Mouse (Mus musculus) neutrophil, adult 83 days (primary cell): ENCODE measurements around the gene Ncapg. TPM values are rescaled to one million over a fixed set of nuclear protein-coding genes. Genes with fewer than 3 reads are reported as not detected.

Source experiments
- total RNA-seq, 2 experiments: library from RNA; stranded (reverse); gene quantifications; one replicate each; pipeline ENCODE4 v1.2.4; 2023

Gene Ncapg
- 10 to 100 TPM; 34.6 to 36.5 TPM for total RNA-seq

DNA sequence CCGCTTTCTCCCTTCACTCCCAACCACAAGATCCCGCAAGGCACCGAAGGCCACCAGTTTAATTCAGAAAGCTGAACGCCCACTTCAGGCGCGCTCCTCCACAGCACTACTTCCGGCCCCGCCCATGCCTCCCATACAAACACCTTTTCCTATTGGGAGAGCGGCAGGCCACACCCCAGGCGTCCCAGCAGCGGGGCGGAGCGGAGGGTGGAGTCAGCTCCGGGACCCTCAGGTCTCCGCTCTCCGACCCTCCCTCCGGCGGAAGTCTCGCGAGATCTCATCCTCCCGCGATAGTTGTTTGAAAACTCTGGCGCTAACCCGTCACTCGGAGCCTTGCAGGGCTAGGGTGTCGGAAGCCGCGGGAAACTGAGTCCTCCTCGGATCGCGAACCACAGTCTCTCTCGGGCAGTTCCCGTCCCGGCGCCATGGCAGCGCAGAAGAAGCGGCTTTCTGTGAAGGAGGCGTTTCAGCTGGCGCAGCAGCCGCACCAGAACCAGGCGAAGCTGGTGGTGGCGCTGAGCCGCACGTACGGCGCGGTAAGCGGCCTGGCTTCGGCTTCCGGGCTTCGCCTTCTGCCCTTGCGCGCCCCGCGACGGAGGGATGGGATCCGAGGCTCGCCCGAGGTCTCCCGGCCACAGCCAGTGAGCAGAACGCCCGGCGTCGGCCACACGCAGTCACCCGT lies at the start of gene Ncapg:
Gene Ncapg (plus strand): TSS at position 322 of the 682 bp plus-strand sequence.

DNA sequence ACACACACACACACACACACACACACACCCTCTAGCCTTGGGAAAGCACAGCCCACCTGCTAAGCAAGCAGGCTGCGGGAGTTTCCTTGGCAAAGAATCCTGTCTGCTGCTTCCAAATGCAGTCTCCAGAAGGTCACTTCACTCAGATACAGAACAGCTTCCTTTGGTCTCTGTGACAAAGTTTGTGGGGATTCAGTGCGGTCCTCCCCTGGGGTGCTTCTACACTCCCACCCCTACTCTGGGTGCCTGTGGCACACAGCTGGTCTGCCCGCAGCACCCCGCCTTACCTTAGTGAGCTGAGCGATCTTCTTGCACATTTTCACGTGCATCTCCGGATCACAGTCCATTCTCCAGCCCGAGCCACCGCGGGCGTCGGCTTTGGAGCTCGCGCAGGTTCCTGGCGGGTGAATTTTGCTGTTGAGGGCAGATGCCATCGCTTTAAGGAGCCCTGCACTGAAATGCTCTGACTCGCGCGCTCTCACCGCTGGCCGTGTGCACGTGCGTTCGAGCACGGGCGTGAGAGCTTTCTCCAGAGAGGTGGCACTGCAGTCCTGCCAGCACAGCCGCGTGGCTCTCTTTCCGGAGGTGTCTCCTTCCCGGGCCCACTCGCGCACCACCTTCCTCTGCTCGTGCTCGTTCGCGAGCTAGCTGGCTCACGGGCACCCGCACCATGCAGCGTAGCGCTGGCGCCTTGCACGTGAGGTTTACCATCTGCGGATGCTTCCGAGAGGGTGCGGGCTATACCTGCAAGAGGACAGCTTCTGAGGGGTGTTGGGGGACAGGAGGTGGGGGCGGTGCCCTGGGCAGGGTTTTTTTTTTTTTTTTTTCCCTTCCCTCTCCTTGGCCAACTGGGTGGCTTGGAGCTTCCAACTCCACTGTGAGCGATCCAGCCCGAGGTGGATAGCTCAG lies 30.7 kb upstream of the Ncapg start, which contains the start of gene Fam184b:
Gene Fam184b (minus strand): TSS at position 809 of the 909 bp plus-strand sequence.

Other genes starting within 250 kb of the Ncapg start
- gene Qdpr, start 219.7 kb upstream of the Ncapg start, total RNA-seq: 10 to 100 TPM; 14.7 to 16.0 TPM
- gene Clrn2, start 216.2 kb upstream of the Ncapg start, total RNA-seq: not detected
- gene Lap3, start 176.5 kb upstream of the Ncapg start, total RNA-seq: 10 to 100 TPM; 12.3 to 18.4 TPM
- 10 to 100 TPM; 47.7 to 51.1 TPM for gene Med28, start 149.7 kb upstream of the Ncapg start, total RNA-seq
- gene Fam184b, start 30.3 kb upstream of the Ncapg start, total RNA-seq: not detected
- gene Lcorl, start 187.7 kb downstream of the Ncapg start, total RNA-seq: 10 to 100 TPM; 32.3 to 35.3 TPM